Mouse (Mus musculus) lung, postnatal 0 days (tissue): Measurements from ENCODE around the gene Opn4. TPM values are rescaled to one million over a fixed set of nuclear protein-coding genes. Genes with fewer than 3 reads are reported as not detected.

Experiments used
- ATAC-seq: fragments of 200-750 bp; cut with Nextera tagmentation; 2 replicates; pipeline ENCODE4 v1.8.0; 2017; ENCODE audit warnings: moderate library complexity
- DNase-seq: peaks from one replicate; pipeline ENCODE4 v3.0.0-alpha.2; 2016; ENCODE audit warnings: low spot score
- H3K27ac ChIP-seq: fragments of 300-500 bp; sonication (generic); 2 replicates; pipeline ENCODE4 v1.5.1; 2014; ENCODE audit warnings: antibody characterized with exemption, mild to moderate bottlenecking, low read length, mixed read lengths
- H3K27me3 ChIP-seq: fragments of 300-500 bp; sonication (generic); replicated peaks from 2 replicates; pipeline ENCODE4 v1.6.1; 2014; ENCODE audit warnings: low read length, mixed read lengths; ENCODE audit not compliant: insufficient read depth
- H3K36me3 ChIP-seq: fragments of 300-500 bp; sonication (generic); 2 replicates; pipeline ENCODE4 v1.6.1; 2014; ENCODE audit warnings: low read length, mixed read lengths; ENCODE audit not compliant: insufficient read depth
- H3K4me1 ChIP-seq: fragments of 300-500 bp; sonication (generic); 2 replicates; pipeline ENCODE4 v1.6.1; 2014; ENCODE audit warnings: antibody characterized with exemption, low read depth, low read length, mixed read lengths; ENCODE audit not compliant: insufficient read depth
- H3K4me2 ChIP-seq: fragments of 300-500 bp; sonication (generic); replicated peaks from 2 replicates; pipeline ENCODE4 v1.6.1; 2014; ENCODE audit warnings: low read depth, mild to moderate bottlenecking, low read length, moderate library complexity, mixed read lengths
- H3K4me3 ChIP-seq: fragments of 300-500 bp; sonication (generic); 2 replicates; pipeline ENCODE4 v1.5.1; 2014; ENCODE audit warnings: low read depth, low read length
- H3K9ac ChIP-seq: fragments of 300-500 bp; sonication (generic); replicated peaks from 2 replicates; pipeline ENCODE4 v1.6.1; 2014; ENCODE audit warnings: low read depth, mild to moderate bottlenecking
- H3K9me3 ChIP-seq: fragments of 300-500 bp; sonication (generic); 2 replicates; pipeline ENCODE4 v1.6.1; 2016; ENCODE audit warnings: low read length, mixed read lengths
- CTCF ChIP-seq: IDR thresholded peaks from 2 replicates; pipeline ENCODE4 v1.5.1; 2016; ENCODE audit warnings: antibody characterized with exemption, mild to moderate bottlenecking
- EP300 ChIP-seq: IDR thresholded peaks from 2 replicates; pipeline ENCODE4 v1.6.1; 2016; ENCODE audit warnings: antibody characterized with exemption, mild to moderate bottlenecking, control low read depth
- WGBS: fragments of 180-500 bp; shearing (Covaris S2); extraction: QIAGEN DNeasy Blood & Tissue Kit; methylation state at CpG from one replicate; pipeline ENCODE4 v1.1.7; 2014; 5-methylcytosine and 5-hydroxymethylcytosine counted together
- polyA plus RNA-seq: library from polyadenylated mRNA; unstranded; fragments of >200 nt; fragmentation: Nextera tagmentation; extraction: Ambion mirVana; gene quantifications from 2 replicates; pipeline ENCODE4 v1.2.1, GENCODE M21; 2015

Opn4 gene
- polyA plus RNA-seq, 1 experiment from 2014 or later, result 0.12 TPM

- Histone ChIP-seq H3K4me3 (no peak within 1 kb of the TSS), H3K4me2 (no peak within 1 kb of the TSS), H3K27ac (no peak within 1 kb of the TSS), H3K4me1 (no peaks in the 10 kb centered on the region; the same call in 1 of the 2 replicates), H3K27me3 (no peaks in the 10 kb centered on the region), H3K9ac (no peak within 1 kb of the TSS), H3K36me3 (no peaks in the 10 kb centered on the region), H3K9me3 (no peaks in the 10 kb centered on the region)
- WGBS, result 51% methylated on average over 8 of the region's 8 CpGs
- no peak for TF ChIP-seq EP300
- TF ChIP-seq CTCF, result no peak
- peak; percentile 11; the same call in 1 of the 2 replicates for ATAC-seq
- DNase-seq, result no peak
Observed at GRCm38 (mm10) chr14:34588498-34588897, 11.4 kb downstream of the Opn4 start, which contains the start of gene Ldb3. Ldb3 (minus strand) TSS chr14:34588682.

- ATAC-seq (no peak), DNase-seq (no peak)
- no peak overlapping the region for H3K4me2 ChIP-seq
- TF ChIP-seq EP300 (no peak), CTCF (no peak)
- H3K27ac ChIP-seq, result no peak overlapping the region
- no peak overlapping the region for H3K9ac ChIP-seq
- no peaks in the 10 kb centered on the region; the same call in 1 of the 2 replicates for H3K4me1 ChIP-seq
- no peak overlapping the region for H3K4me3 ChIP-seq
- no peaks in the 10 kb centered on the region for H3K36me3 ChIP-seq
- WGBS, result 48% methylated on average over 5 of the region's 5 CpGs
- H3K9me3 ChIP-seq, result no peaks in the 10 kb centered on the region
- H3K27me3 ChIP-seq, result no peaks in the 10 kb centered on the region
Observed at GRCm38 (mm10) chr14:34588005-34588404, 11.9 kb downstream of the Opn4 start.

GRCm38 (mm10) chr14:34586871-34587270 lies 13.1 kb downstream of the Opn4 start:
- WGBS, result 71% methylated on average over 3 of the region's 3 CpGs
- Histone ChIP-seq H3K9ac (no peak overlapping the region), H3K27me3 (no peaks in the 10 kb centered on the region), H3K4me2 (no peak overlapping the region), H3K36me3 (no peaks in the 10 kb centered on the region), H3K9me3 (no peaks in the 10 kb centered on the region), H3K27ac (no peak overlapping the region), H3K4me1 (no peaks in the 10 kb centered on the region; the same call in 1 of the 2 replicates), H3K4me3 (no peak overlapping the region)
- TF ChIP-seq EP300, result no peak
- no peak for TF ChIP-seq CTCF
- no peak for DNase-seq
- no peak for ATAC-seq

GRCm38 (mm10) chr14:34585358-34586105 lies 14.4 kb downstream of the Opn4 start:
- no peak overlapping the region for H3K27ac ChIP-seq

GRCm38 (mm10) chr14:34582740-34583427 lies 17.1 kb downstream of the Opn4 start:
- 36% methylated on average over 3 of the region's 3 CpGs for WGBS
- Histone ChIP-seq H3K36me3 (no peaks in the 10 kb centered on the region), H3K4me1 (no peaks in the 10 kb centered on the region), H3K27ac (no peak overlapping the region), H3K9me3 (no peaks in the 10 kb centered on the region), H3K27me3 (no peaks in the 10 kb centered on the region), H3K4me3 (no peak overlapping the region), H3K4me2 (no peak overlapping the region), H3K9ac (no peak overlapping the region)
- DNase-seq (no peak), ATAC-seq (0 out of 2 replicates have a peak, but pooled peaks have one; percentile 21)
- no peak for TF ChIP-seq EP300
- no peak for TF ChIP-seq CTCF

More at GRCm38 (mm10) chr14:34585358-34586105, 14.4 kb downstream of the Opn4 start:
- TF ChIP-seq EP300, result no peak
- no peak for TF ChIP-seq CTCF
- H3K36me3 ChIP-seq, result no peaks in the 10 kb centered on the region
- H3K4me2 ChIP-seq, result no peak overlapping the region
- no peak for ATAC-seq
- 58% methylated on average over 9 of the region's 9 CpGs for WGBS
- no peaks in the 10 kb centered on the region for H3K4me1 ChIP-seq
- H3K27me3 ChIP-seq, result no peaks in the 10 kb centered on the region
- H3K4me3 ChIP-seq, result no peak overlapping the region
- H3K9me3 ChIP-seq, result no peaks in the 10 kb centered on the region
- H3K9ac ChIP-seq, result no peak overlapping the region
- DNase-seq, result no peak

- TF ChIP-seq CTCF (no peak), EP300 (no peak)
- H3K4me2 ChIP-seq, result no peak overlapping the region
- no peak overlapping the region for H3K4me3 ChIP-seq
- H3K27me3 ChIP-seq, result no peaks in the 10 kb centered on the region
- ATAC-seq (no peak), DNase-seq (no peak)
- H3K4me1 ChIP-seq, result no peaks in the 10 kb centered on the region
- 82% methylated on average over 4 of the region's 4 CpGs for WGBS
- no peak overlapping the region for H3K27ac ChIP-seq
- H3K9ac ChIP-seq, result no peak overlapping the region
- H3K9me3 ChIP-seq, result no peaks in the 10 kb centered on the region
- H3K36me3 ChIP-seq, result no peaks in the 10 kb centered on the region
Observed at GRCm38 (mm10) chr14:34576858-34577257, 23.1 kb downstream of the Opn4 start.
